Mouse (Mus musculus): ENCODE data around the gene Odf3b.

Gene Odf3b

GRCm38 (mm10) chr15:89378831-89379401 lies at the start of gene Odf3b:
Gene Odf3b (minus strand): TSS chr15:89379282.
- peak; percentile 63 for DNase-seq

- no peak for DNase-seq
Observed at GRCm38 (mm10) chr15:89428136-89428790, 49.2 kb upstream of the Odf3b start.

GRCm38 (mm10) chr15:89426716-89427115 lies 47.6 kb upstream of the Odf3b start:
- no peak for DNase-seq

GRCm38 (mm10) chr15:89425711-89426121 lies 46.6 kb upstream of the Odf3b start, which contains the start of gene Cpt1b:
Gene Cpt1b (minus strand): TSS chr15:89425863.
- DNase-seq: no peak

- no peak for DNase-seq
Observed at GRCm38 (mm10) chr15:89424621-89425020, 45.5 kb upstream of the Odf3b start.

GRCm38 (mm10) chr15:89421938-89422337 lies 42.9 kb upstream of the Odf3b start:
- no peak for DNase-seq

- no peak for DNase-seq
Observed at GRCm38 (mm10) chr15:89415282-89415681, 36.2 kb upstream of the Odf3b start.

GRCm38 (mm10) chr15:89410118-89410517 lies 31.0 kb upstream of the Odf3b start, which contains the start of gene Syce3:
Gene Syce3 (minus strand): TSS chr15:89410503.
- DNase-seq: no peak

- DNase-seq: no peak
Observed at GRCm38 (mm10) chr15:89406691-89407090, 27.6 kb upstream of the Odf3b start.

- no peak for DNase-seq
Observed at GRCm38 (mm10) chr15:89404831-89405623, 25.9 kb upstream of the Odf3b start.

GRCm38 (mm10) chr15:89402471-89402870 lies 23.4 kb upstream of the Odf3b start:
- no peak for DNase-seq

- no peak for DNase-seq
Observed at GRCm38 (mm10) chr15:89399716-89400115, 20.6 kb upstream of the Odf3b start.

- DNase-seq: no peak
Observed at GRCm38 (mm10) chr15:89398146-89398545, 19.1 kb upstream of the Odf3b start.

- no peak for DNase-seq
Observed at GRCm38 (mm10) chr15:89396883-89397282, 17.8 kb upstream of the Odf3b start.

- DNase-seq: no peak
Observed at GRCm38 (mm10) chr15:89390081-89390480, 11.0 kb upstream of the Odf3b start.

GRCm38 (mm10) chr15:89387127-89387526 lies 8.0 kb upstream of the Odf3b start:
- peak; percentile 68 for DNase-seq

GRCm38 (mm10) chr15:89384617-89385016 lies 5.5 kb upstream of the Odf3b start, which contains the start of gene Klhdc7b:
Gene Klhdc7b (plus strand): TSS chr15:89384917.
- no peak for DNase-seq

GRCm38 (mm10) chr15:89379429-89379828 lies 347 bp upstream of the Odf3b start:
- peak; percentile 50 for DNase-seq

GRCm38 (mm10) chr15:89377938-89378828 lies 899 bp downstream of the Odf3b start:
- peak; percentile 21 for DNase-seq

GRCm38 (mm10) chr15:89377362-89377761 lies 1.7 kb downstream of the Odf3b start:
- no peak for DNase-seq

GRCm38 (mm10) chr15:89376957-89377356 lies 2.1 kb downstream of the Odf3b start, which contains the start of gene Tymp:
Gene Tymp (minus strand): TSS chr15:89377039.
- no peak for DNase-seq

GRCm38 (mm10) chr15:89376040-89376439 lies 3.0 kb downstream of the Odf3b start:
- DNase-seq: no peak

Data from thymus, postnatal 25 days (tissue).